Mouse (Mus musculus) hindbrain, embryonic 10.5 days (tissue): ENCODE data around the gene Tmem17. TPM values are rescaled to one million over a fixed set of nuclear protein-coding genes. Genes with fewer than 3 reads are reported as not detected.

Experiments
- DNase-seq: peaks from one replicate; pipeline ENCODE4 v3.0.0-alpha.2; 2017; ENCODE audit warnings: low spot score
- H3K27ac ChIP-seq: fragments of 300-500 bp; sonication (generic); 2 replicates; pipeline ENCODE4 v1.5.1; 2016; ENCODE audit warnings: mild to moderate bottlenecking, moderate library complexity
- H3K27me3 ChIP-seq: fragments of 300-500 bp; sonication (generic); 2 replicates; pipeline ENCODE4 v1.6.1; 2016; ENCODE audit warnings: mild to moderate bottlenecking; ENCODE audit not compliant: poor library complexity, insufficient read depth, severe bottlenecking
- H3K36me3 ChIP-seq: fragments of 300-500 bp; sonication (generic); 2 replicates; pipeline ENCODE4 v1.6.1; 2016; ENCODE audit warnings: mild to moderate bottlenecking, moderate library complexity
- H3K4me1 ChIP-seq: fragments of 300-500 bp; sonication (generic); replicated peaks from 2 replicates; pipeline ENCODE4 v1.6.1; 2016; ENCODE audit warnings: mild to moderate bottlenecking
- H3K4me3 ChIP-seq: fragments of 300-500 bp; sonication (generic); 2 replicates; pipeline ENCODE4 v1.5.1; 2016; ENCODE audit warnings: mild to moderate bottlenecking, moderate library complexity
- H3K9me3 ChIP-seq: fragments of 300-500 bp; sonication (generic); 2 replicates; pipeline ENCODE4 v1.6.1; 2016; ENCODE audit warnings: mild to moderate bottlenecking, moderate library complexity
- WGBS: fragments of 180-500 bp; shearing (Covaris S2); methylation state at CpG from one replicate; pipeline ENCODE4 v1.1.7; 2016; 5-methylcytosine and 5-hydroxymethylcytosine counted together
- polyA plus RNA-seq: library from polyadenylated mRNA; unstranded; fragments of >200 nt; fragmentation: Nextera tagmentation; extraction: Ambion mirVana; gene quantifications from 2 replicates; pipeline ENCODE4 v1.2.1, GENCODE M21; 2016

Gene Tmem17
- 14.3 and 15.4 TPM in 2 replicates for polyA plus RNA-seq

DNA sequence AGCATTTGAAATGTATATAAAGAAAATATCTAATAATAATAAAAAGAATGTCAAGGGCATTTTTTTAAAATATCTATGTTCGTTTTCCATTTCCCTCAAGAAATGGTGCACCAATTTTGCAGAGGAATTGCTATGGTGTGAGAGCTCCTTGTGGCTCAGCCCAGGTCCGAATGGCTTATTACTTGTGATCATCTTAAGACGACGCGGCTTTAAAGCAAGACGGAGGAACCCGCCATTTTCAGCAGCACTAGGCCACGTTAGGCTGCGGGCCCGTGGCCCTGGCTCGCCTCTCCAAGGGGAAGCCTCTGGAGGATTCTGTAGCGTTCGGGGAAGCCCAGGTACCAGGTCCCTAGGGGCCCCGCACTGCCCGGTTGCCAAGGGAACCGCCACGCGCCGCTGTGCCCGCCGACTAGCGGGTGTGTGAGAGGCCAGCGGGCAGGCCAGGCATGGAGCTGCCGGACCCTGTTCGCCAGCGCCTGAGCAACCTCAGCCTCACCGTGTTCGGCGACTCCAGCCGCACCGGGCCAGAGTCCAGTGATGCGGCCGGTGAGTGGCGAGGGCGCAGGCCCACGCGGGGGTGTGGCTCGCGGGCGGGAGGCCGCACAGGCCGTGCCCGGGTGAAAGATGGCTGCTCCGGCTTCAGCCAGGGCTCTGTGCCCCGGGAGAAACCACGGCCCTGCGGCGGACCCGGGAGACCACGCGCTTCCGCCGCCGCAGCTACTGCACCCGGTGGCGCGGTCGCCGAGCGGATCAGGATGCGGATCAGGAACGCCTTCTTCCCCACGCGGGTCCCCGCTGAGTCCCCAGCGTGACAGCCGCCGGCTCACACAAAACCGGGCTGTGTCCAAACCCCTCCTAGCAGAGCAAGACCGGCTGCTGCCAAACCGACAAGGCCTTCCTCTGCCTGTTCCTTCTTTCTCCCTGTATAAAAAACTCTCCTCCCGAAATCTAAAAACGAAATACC lies at the start of gene Tmem17:
TSS of gene Tmem17 (plus strand) at position 51 of the 964 bp plus-strand sequence.
- H3K9me3 ChIP-seq = peaks cover 4% of the 10 kb centered on the region
- H3K27ac ChIP-seq = peak within 1 kb of the TSS; percentile 99
- no peaks in the 10 kb centered on the region for H3K27me3 ChIP-seq
- peak; percentile 88 for DNase-seq
- peaks cover 5% of the 10 kb centered on the region for H3K36me3 ChIP-seq
- H3K4me1 ChIP-seq = peaks cover 18% of the 10 kb centered on the region; the same call in 1 of the 2 replicates
- WGBS = 1% methylated on average over 73 of the region's 73 CpGs
- peak within 1 kb of the TSS; percentile 77 for H3K4me3 ChIP-seq

DNA sequence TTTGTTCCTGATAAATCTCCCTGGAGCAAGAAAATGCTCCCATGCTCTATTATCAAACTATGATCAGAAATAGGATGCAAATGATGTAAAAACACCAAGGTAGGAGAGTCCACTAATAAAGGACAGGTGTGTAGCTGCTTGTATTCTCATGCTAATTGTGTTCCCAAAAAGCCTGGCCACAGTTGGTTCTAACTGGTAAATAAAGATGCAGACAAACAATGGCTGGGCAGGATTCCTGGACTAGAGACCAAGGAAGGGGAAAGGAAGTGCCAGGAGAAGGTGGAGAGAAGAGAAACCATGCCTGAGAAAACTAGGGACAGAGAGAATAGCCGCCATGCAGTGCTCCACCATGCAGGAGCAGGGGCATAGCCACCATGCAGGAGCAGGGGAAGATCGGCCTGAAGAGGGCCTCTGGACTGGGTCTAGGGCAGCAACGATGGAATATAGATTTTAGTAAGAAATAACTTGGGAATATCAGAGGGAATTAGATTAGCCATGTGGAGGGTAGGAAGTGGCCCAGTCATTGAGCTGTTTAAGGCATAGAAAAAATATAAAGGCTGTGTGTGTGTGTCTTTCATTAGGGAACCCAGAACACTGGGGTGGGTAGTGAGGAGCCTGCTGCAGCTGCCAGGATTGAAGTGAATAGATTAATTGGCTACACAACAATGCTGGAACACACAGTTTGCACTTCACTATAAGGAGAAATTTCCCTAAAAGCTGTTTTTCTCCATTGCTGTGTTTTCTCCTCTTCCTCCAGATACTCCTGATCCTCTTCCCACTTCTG lies 31.9 kb upstream of the Tmem17 start:
- Histone ChIP-seq H3K27me3 (no peaks in the 10 kb centered on the region), H3K9me3 (no peaks in the 10 kb centered on the region), H3K4me1 (no peaks in the 10 kb centered on the region), H3K27ac (no peak overlapping the region), H3K4me3 (no peak overlapping the region), H3K36me3 (no peaks in the 10 kb centered on the region)
- WGBS = 66% methylated on average over 3 of the region's 3 CpGs
- no peak for DNase-seq

DNA sequence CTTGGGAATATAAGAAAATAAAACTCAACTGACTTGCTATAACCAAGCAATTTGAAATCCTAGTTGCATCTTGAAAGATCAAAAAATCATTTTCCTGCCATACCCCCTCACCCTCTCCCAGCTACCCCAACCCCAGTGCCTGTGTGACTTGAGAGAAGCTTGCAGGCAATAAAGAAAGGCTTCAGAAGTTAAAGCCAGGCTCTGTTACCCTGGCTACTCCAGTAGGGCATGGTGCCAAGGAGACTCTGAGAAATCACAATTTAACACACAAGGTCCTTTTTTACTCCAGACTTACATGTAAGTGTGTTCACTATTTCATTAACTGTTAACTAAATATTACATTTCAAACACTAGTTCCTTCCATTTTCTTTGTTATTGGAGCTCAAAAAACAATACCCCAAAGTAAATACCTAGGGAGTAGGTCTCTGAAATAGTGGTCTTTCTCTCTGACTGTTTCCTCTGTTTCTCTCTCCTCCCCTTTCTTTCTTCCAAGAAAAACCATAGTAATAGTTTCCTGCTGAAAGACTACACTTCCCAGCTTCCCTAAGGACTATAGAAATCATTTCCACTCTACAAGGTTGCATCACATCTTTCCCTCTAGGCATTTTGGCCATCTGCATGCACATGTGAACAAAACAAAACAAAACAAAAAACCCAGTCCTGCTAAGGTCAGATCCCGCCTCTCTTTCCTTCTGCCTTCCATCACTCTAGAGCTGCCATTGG lies 30.1 kb upstream of the Tmem17 start:
- Histone ChIP-seq H3K27ac (no peak overlapping the region), H3K36me3 (no peaks in the 10 kb centered on the region), H3K4me3 (no peak overlapping the region), H3K4me1 (no peaks in the 10 kb centered on the region), H3K9me3 (no peaks in the 10 kb centered on the region), H3K27me3 (no peaks in the 10 kb centered on the region)
- 88% methylated on average over 1 of the region's 1 CpGs for WGBS
- DNase-seq = no peak

DNA sequence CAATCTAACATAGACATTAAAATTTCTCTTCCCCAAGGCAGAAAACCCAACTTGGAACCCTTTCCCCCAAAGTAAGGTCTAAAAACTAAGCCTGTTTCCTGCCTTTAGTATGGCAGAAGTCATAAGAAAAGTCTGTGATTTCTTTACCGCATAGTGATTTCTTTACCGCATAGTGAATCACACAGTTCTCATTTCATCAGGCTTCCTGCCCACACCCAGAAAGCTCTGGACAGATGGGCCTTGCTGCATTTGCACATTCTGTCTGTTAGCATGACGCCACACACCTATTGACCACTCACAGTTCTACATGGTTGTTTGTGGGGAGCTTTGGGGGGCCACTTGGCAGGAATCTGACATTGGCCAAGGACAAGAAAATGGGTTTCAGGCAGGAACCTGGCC lies 29.5 kb upstream of the Tmem17 start:
- H3K9me3 ChIP-seq = no peaks in the 10 kb centered on the region
- no peak for DNase-seq
- no peaks in the 10 kb centered on the region for H3K36me3 ChIP-seq
- no peaks in the 10 kb centered on the region for H3K4me1 ChIP-seq
- 94% methylated on average over 3 of the region's 3 CpGs for WGBS
- H3K27me3 ChIP-seq = no peaks in the 10 kb centered on the region
- H3K4me3 ChIP-seq = no peak overlapping the region
- no peak overlapping the region for H3K27ac ChIP-seq

DNA sequence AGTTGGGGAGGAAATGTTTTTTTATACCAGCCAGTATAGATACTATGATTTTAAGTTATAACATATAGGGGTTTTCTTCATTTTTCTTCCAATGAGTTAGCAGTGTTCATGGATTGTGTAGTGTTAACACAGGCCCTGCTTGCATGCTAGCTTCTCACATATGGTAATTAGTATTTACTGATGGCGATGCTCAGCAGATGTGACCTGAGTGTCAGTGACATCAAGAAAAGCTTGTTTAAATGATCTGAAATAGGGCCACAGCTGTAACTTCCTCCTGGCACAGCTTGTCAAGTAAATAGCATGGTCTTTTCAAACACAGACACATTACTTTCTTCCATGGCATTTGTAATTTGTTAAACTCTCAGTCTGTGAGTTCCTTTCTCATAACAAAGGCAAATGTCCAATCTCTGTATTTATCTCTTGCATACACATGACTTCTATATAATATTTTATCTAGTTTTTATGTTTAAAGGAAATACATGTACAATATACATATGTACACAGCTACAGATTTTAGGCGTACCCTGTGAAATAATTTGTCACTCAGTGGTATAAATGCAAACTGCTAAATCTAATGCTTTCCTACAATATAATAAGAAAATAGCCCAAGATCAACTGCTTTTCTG lies 18.1 kb upstream of the Tmem17 start:
- H3K9me3 ChIP-seq = no peaks in the 10 kb centered on the region
- H3K4me3 ChIP-seq = no peak overlapping the region
- no peak for DNase-seq
- no peaks in the 10 kb centered on the region for H3K36me3 ChIP-seq
- no peaks in the 10 kb centered on the region for H3K4me1 ChIP-seq
- WGBS = 77% methylated on average over 2 of the region's 2 CpGs
- H3K27ac ChIP-seq = no peak overlapping the region
- H3K27me3 ChIP-seq = no peaks in the 10 kb centered on the region

DNA sequence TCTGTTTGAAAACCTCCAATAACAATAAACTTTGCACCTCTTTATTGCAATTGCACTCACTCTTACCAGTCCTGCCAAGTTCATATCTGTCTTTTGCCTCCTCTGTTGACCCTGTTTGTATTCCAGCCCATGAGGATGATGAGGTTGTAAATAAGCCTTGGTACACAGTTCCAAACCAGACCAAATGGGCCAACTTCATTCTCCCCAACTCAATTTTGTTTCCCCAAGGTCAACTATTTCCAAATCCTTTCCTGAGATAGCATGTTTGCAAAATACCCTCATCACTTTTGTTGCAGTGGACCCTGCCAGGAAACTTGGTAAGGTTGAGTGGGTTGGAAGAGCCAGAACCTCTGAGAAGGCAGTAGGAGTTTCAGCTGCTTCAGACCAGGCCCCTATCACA lies 16.9 kb upstream of the Tmem17 start:
- no peaks in the 10 kb centered on the region for H3K27me3 ChIP-seq
- no peaks in the 10 kb centered on the region for H3K36me3 ChIP-seq
- H3K4me1 ChIP-seq = no peaks in the 10 kb centered on the region
- H3K27ac ChIP-seq = no peak overlapping the region
- DNase-seq = no peak
- H3K9me3 ChIP-seq = no peaks in the 10 kb centered on the region
- no peak overlapping the region for H3K4me3 ChIP-seq

DNA sequence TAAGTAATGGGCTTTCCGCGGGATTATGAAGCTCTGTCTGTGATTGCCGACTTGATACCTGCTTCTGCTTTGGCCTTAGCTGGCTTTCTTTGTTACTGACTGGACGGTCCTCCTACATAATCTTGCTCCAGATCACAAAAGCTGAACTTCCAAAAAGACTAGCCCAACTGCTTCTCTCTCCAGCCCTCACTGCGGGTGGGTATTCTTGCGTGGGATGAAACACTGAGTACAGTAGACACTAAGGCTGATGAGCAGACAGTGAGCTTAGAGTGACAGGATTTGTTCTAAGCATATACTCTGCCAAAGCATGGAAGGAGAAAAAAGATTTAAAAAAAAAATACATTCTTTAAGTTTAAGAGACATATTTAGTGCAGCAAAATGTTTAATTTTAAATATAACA lies 12.5 kb upstream of the Tmem17 start:
- H3K4me1 ChIP-seq = no peaks in the 10 kb centered on the region
- WGBS = 74% methylated on average over 6 of the region's 6 CpGs
- no peaks in the 10 kb centered on the region for H3K36me3 ChIP-seq
- no peak for DNase-seq
- H3K9me3 ChIP-seq = no peaks in the 10 kb centered on the region
- no peaks in the 10 kb centered on the region for H3K27me3 ChIP-seq
- no peak overlapping the region for H3K4me3 ChIP-seq
- H3K27ac ChIP-seq = no peak overlapping the region

DNA sequence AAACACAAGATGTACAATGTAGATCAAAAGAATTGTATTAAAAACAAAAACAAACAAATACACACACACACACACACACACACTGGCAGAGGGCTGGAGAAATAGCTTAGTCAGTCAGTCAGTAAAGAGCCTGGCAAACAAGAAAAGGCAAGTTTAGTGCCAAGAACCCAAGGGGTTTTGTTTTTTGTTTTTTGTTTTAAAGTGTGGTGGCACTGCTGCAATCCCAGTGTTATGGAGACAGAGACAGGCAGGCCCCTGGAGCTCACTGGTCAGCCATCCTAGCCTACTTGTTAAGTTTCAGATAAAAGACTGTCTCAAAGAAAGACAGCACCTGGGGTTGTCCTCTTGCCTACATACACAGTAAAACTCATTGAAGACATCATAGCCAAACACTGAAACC lies 12.0 kb upstream of the Tmem17 start:
- H3K4me1 ChIP-seq = no peaks in the 10 kb centered on the region
- no peaks in the 10 kb centered on the region for H3K9me3 ChIP-seq
- no peak for DNase-seq
- H3K36me3 ChIP-seq = no peaks in the 10 kb centered on the region
- H3K27ac ChIP-seq = no peak overlapping the region
- H3K4me3 ChIP-seq = no peak overlapping the region
- H3K27me3 ChIP-seq = no peaks in the 10 kb centered on the region

DNA sequence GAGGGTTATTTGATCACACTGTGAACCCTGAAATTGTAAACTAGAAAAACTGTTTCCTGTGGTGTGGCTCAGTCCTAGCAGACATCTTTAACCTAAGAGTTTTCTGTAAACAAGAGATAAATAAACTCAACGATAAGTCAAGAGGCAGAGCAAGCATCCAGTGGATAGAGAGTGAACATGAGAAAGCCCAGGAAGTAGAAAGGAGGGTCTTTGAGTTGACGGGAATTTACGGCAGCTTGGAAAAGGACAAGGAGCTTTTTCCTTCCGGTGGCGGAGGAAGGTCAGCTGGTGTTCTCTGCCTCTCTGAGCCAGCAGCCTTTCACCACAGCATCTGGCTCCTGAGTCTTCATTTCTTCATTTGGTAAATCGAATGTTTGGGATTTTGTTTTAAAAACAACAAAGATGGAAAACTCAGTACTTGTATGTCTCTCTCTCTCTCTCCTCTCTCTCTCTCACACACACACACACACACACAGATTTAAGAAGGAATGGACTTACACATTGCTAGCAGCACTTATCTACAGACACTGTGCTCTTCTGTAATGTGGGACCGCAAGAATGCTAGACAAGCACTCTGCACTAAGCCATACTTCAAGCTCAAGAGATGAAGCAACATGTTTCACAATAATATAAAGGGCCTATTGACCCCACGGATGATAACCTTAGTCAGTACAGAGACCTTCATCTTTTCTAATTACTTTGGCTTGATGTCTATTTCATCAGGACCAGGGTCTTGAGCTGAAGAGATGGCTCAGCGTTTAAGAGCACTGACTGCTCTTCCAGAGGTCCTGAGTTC lies 10.9 kb upstream of the Tmem17 start:
- no peak overlapping the region for H3K4me3 ChIP-seq
- no peak overlapping the region for H3K27ac ChIP-seq
- no peak for DNase-seq
- H3K4me1 ChIP-seq = no peaks in the 10 kb centered on the region
- WGBS = 86% methylated on average over 9 of the region's 9 CpGs
- no peaks in the 10 kb centered on the region for H3K36me3 ChIP-seq
- no peaks in the 10 kb centered on the region for H3K27me3 ChIP-seq
- H3K9me3 ChIP-seq = no peaks in the 10 kb centered on the region

DNA sequence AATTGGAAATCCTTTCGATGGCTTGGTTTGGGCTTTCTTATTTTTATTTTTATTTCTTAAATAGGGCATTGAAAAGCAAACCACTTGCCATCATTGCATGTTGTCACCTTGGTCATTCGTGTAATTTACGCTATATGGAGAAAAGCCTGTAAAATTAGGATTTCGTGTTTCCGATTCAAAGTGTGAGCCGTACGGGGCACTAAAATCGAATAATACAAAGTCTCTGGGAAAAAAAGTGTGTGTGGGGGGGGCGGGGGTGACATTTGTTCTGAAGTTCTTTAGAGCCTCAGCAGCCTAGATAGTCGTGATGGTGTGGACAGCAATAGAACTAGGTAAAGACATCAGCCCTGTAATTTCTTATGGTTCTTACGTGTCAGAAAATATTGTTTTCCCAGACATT lies 1.2 kb downstream of the Tmem17 start:
- peaks cover 4% of the 10 kb centered on the region for H3K9me3 ChIP-seq
- WGBS = 52% methylated on average over 11 of the region's 11 CpGs
- peaks cover 18% of the 10 kb centered on the region; the same call in 1 of the 2 replicates for H3K4me1 ChIP-seq
- DNase-seq = peak; percentile 6
- H3K27ac ChIP-seq = peak overlapping the region; percentile 99
- no peaks in the 10 kb centered on the region for H3K27me3 ChIP-seq
- peaks cover 5% of the 10 kb centered on the region for H3K36me3 ChIP-seq
- H3K4me3 ChIP-seq = peak overlapping the region; percentile 77

DNA sequence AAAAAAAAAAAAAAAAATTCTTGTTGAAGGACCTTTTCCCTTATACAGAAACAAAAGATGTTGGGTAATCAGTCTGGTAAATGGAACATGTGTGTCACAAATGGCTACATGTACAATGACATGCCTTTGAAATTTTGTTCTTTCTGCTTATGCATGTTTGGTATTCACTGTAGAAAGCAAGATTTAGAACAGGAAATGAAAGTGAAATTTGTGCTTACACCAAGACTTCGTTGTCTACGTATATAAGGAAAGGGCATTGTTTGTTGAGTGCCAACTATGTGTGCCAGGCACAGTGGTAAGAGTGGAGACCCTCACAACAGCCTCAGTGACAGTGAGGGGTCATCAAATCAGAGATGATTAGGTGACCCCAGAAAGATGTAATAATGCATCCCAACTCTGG lies 3.2 kb downstream of the Tmem17 start:
- 94% methylated on average over 2 of the region's 2 CpGs for WGBS

DNA sequence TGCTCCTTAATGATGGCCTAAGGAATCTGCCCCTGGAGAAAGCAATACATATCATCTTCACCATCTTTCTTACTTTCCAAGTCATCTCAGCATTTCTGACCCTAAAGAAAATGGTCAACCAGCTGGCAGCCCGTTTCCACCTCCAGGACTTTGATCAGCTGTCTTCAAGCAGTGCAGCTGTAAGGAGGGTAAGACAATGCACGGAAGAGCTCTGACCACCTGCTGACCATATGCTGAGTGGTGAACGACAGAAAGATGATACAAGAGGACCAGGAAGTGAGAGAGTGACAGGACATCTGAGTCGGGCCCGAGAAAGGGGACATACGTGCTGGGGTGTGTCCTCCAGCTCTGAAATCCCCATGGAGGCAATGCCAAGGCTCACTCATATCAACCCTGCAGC lies 6.6 kb downstream of the Tmem17 start:
- Histone ChIP-seq H3K4me3 (no peak overlapping the region), H3K4me1 (peaks cover 1% of the 10 kb centered on the region; the same call in 1 of the 2 replicates), H3K9me3 (peaks cover 18% of the 10 kb centered on the region), H3K27me3 (no peaks in the 10 kb centered on the region), H3K36me3 (peaks cover 35% of the 10 kb centered on the region), H3K27ac (no peak overlapping the region)
- WGBS = 75% methylated on average over 6 of the region's 6 CpGs
- DNase-seq = no peak

More for the DNA sequence above, 3.2 kb downstream of the Tmem17 start:
- peaks cover 23% of the 10 kb centered on the region for H3K36me3 ChIP-seq
- H3K27ac ChIP-seq = no peak overlapping the region
- H3K27me3 ChIP-seq = no peaks in the 10 kb centered on the region
- no peak overlapping the region for H3K4me3 ChIP-seq
- DNase-seq = no peak
- peaks cover 7% of the 10 kb centered on the region for H3K9me3 ChIP-seq
- peaks cover 18% of the 10 kb centered on the region; the same call in 1 of the 2 replicates for H3K4me1 ChIP-seq
